Mouse (Mus musculus) embryo, embryonic 11 days (tissue): ENCODE data around the gene Pet2.

ENCODE experiments used
- DNase-seq: peaks from one replicate; pipeline ENCODE4 v3.0.0-alpha.2; 2015

The Pet2 gene

DNA sequence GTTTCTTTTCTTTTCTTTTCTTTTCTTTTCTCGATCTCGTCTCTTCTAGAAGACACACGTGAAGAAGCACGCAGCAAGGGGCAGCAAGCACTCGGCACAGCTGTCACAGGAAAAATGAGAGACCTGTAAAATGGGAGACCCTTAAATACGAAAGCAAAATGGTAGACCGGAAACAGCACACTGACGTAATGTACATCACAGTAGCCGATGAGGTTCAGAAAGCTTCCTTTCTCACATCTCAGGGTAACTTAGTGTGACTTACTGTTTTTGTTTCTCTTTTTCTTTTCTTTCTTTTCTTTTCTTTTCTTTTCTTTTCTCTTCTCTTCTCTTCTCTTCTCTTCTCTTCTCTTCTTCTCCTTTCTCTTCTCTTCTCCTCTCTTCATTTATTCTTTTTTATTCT lies at the start of gene Pet2:
Gene Pet2, minus strand, starts transcription at position 101 of the 400 bp plus-strand sequence.
- DNase-seq: no peak
